Mouse (Mus musculus) lung, postnatal 0 days (tissue): Measurements from ENCODE around the gene Mrps18b. TPM values are rescaled to one million over a fixed set of nuclear protein-coding genes. Genes with fewer than 3 reads are reported as not detected.
A peak's percentile ranks its signal among the peaks of the same experiment; 100 is the strongest.

Source experiments
- ATAC-seq: fragments of 200-750 bp; cut with Nextera tagmentation; 2 replicates; pipeline ENCODE4 v1.8.0; 2017; ENCODE audit warnings: moderate library complexity
- DNase-seq: peaks from one replicate; pipeline ENCODE4 v3.0.0-alpha.2; 2016; ENCODE audit warnings: low spot score
- H3K27ac ChIP-seq: fragments of 300-500 bp; sonication (generic); 2 replicates; pipeline ENCODE4 v1.5.1; 2014; ENCODE audit warnings: antibody characterized with exemption, mild to moderate bottlenecking, low read length, mixed read lengths
- H3K27me3 ChIP-seq: fragments of 300-500 bp; sonication (generic); replicated peaks from 2 replicates; pipeline ENCODE4 v1.6.1; 2014; ENCODE audit warnings: low read length, mixed read lengths; ENCODE audit not compliant: insufficient read depth
- H3K36me3 ChIP-seq: fragments of 300-500 bp; sonication (generic); 2 replicates; pipeline ENCODE4 v1.6.1; 2014; ENCODE audit warnings: low read length, mixed read lengths; ENCODE audit not compliant: insufficient read depth
- H3K4me1 ChIP-seq: fragments of 300-500 bp; sonication (generic); 2 replicates; pipeline ENCODE4 v1.6.1; 2014; ENCODE audit warnings: antibody characterized with exemption, low read depth, low read length, mixed read lengths; ENCODE audit not compliant: insufficient read depth
- H3K4me2 ChIP-seq: fragments of 300-500 bp; sonication (generic); replicated peaks from 2 replicates; pipeline ENCODE4 v1.6.1; 2014; ENCODE audit warnings: low read depth, mild to moderate bottlenecking, low read length, moderate library complexity, mixed read lengths
- H3K4me3 ChIP-seq: fragments of 300-500 bp; sonication (generic); 2 replicates; pipeline ENCODE4 v1.5.1; 2014; ENCODE audit warnings: low read depth, low read length
- H3K9ac ChIP-seq: fragments of 300-500 bp; sonication (generic); replicated peaks from 2 replicates; pipeline ENCODE4 v1.6.1; 2014; ENCODE audit warnings: low read depth, mild to moderate bottlenecking
- H3K9me3 ChIP-seq: fragments of 300-500 bp; sonication (generic); 2 replicates; pipeline ENCODE4 v1.6.1; 2016; ENCODE audit warnings: low read length, mixed read lengths
- CTCF ChIP-seq: IDR thresholded peaks from 2 replicates; pipeline ENCODE4 v1.5.1; 2016; ENCODE audit warnings: antibody characterized with exemption, mild to moderate bottlenecking
- EP300 ChIP-seq: IDR thresholded peaks from 2 replicates; pipeline ENCODE4 v1.6.1; 2016; ENCODE audit warnings: antibody characterized with exemption, mild to moderate bottlenecking, control low read depth
- WGBS: fragments of 180-500 bp; shearing (Covaris S2); extraction: QIAGEN DNeasy Blood & Tissue Kit; methylation state at CpG from one replicate; pipeline ENCODE4 v1.1.7; 2014; 5-methylcytosine and 5-hydroxymethylcytosine counted together
- polyA plus RNA-seq: library from polyadenylated mRNA; unstranded; fragments of >200 nt; fragmentation: Nextera tagmentation; extraction: Ambion mirVana; gene quantifications from 2 replicates; pipeline ENCODE4 v1.2.1, GENCODE M21; 2015

Mrps18b gene
- polyA plus RNA-seq, 1 experiment from 2014 or later, result 44.8 TPM

- Histone ChIP-seq H3K36me3 (peaks cover 58% of the 10 kb centered on the region), H3K9me3 (no peaks in the 10 kb centered on the region), H3K4me1 (no peaks in the 10 kb centered on the region), H3K27ac (no peak overlapping the region), H3K9ac (no peak overlapping the region), H3K4me2 (no peak overlapping the region), H3K4me3 (no peak overlapping the region), H3K27me3 (no peaks in the 10 kb centered on the region)
- no peak for DNase-seq
- TF ChIP-seq CTCF (no peak), EP300 (no peak)
- ATAC-seq, result no peak
- 75% methylated on average over 12 of the region's 17 CpGs for WGBS
Measured at GRCm38 (mm10) chr17:35887725-35888124, 28.5 kb downstream of the Mrps18b start.

GRCm38 (mm10) chr17:35883777-35884176, 32.4 kb downstream of the Mrps18b start:
- H3K4me3 ChIP-seq, result no peak overlapping the region
- no peak overlapping the region for H3K27ac ChIP-seq
- no peak overlapping the region for H3K9ac ChIP-seq
- H3K36me3 ChIP-seq, result peaks cover 41% of the 10 kb centered on the region
- WGBS, result 95% methylated on average over 14 of the region's 14 CpGs
- peaks cover 4% of the 10 kb centered on the region for H3K4me1 ChIP-seq
- no peaks in the 10 kb centered on the region for H3K27me3 ChIP-seq
- DNase-seq (no peak), ATAC-seq (no peak)
- H3K4me2 ChIP-seq, result no peak overlapping the region
- H3K9me3 ChIP-seq, result no peaks in the 10 kb centered on the region
- TF ChIP-seq CTCF, result no peak

GRCm38 (mm10) chr17:35882924-35883323, 33.3 kb downstream of the Mrps18b start:
- no peak for ATAC-seq
- 93% methylated on average over 17 of the region's 17 CpGs for WGBS

GRCm38 (mm10) chr17:35879245-35880057, 36.7 kb downstream of the Mrps18b start, which contains the start of gene Dhx16:
TSS of gene Dhx16 (plus strand) at chr17:35879819.
- ATAC-seq (peak; percentile 93), DNase-seq (peak; percentile 97)
- H3K36me3 ChIP-seq, result peaks cover 18% of the 10 kb centered on the region
- H3K27ac ChIP-seq, result peak within 1 kb of the TSS; percentile 65
- H3K4me2 ChIP-seq, result peak within 1 kb of the TSS; percentile 63
- no peaks in the 10 kb centered on the region for H3K27me3 ChIP-seq
- TF ChIP-seq CTCF, result peak; percentile 88
- peak; percentile 66 for TF ChIP-seq EP300
- peaks cover 4% of the 10 kb centered on the region for H3K4me1 ChIP-seq
- no peaks in the 10 kb centered on the region for H3K9me3 ChIP-seq
- H3K9ac ChIP-seq, result peak within 1 kb of the TSS; percentile 58
- WGBS, result 5% methylated on average over 66 of the region's 66 CpGs
- peak within 1 kb of the TSS; percentile 86 for H3K4me3 ChIP-seq

More at GRCm38 (mm10) chr17:35882924-35883323, 33.3 kb downstream of the Mrps18b start:
- no peak overlapping the region for H3K9ac ChIP-seq
- peaks cover 35% of the 10 kb centered on the region for H3K36me3 ChIP-seq
- H3K4me2 ChIP-seq, result no peak overlapping the region
- no peak for TF ChIP-seq CTCF
- no peak for TF ChIP-seq EP300
- DNase-seq, result no peak
- no peak overlapping the region for H3K4me3 ChIP-seq
- H3K27ac ChIP-seq, result no peak overlapping the region
- H3K4me1 ChIP-seq, result peaks cover 4% of the 10 kb centered on the region
- no peaks in the 10 kb centered on the region for H3K9me3 ChIP-seq
- H3K27me3 ChIP-seq, result no peaks in the 10 kb centered on the region

- H3K27me3 ChIP-seq, result no peaks in the 10 kb centered on the region
- ATAC-seq (no peak), DNase-seq (no peak)
- no peak overlapping the region for H3K4me3 ChIP-seq
- peaks cover 2% of the 10 kb centered on the region; the same call in 1 of the 2 replicates for H3K4me1 ChIP-seq
- 73% methylated on average over 6 of the region's 6 CpGs for WGBS
- H3K9ac ChIP-seq, result no peak overlapping the region
- H3K4me2 ChIP-seq, result no peak overlapping the region
- no peaks in the 10 kb centered on the region for H3K36me3 ChIP-seq
- TF ChIP-seq CTCF (no peak), EP300 (no peak)
- no peaks in the 10 kb centered on the region for H3K9me3 ChIP-seq
- H3K27ac ChIP-seq, result no peak overlapping the region
Measured at GRCm38 (mm10) chr17:35874721-35875120, 41.5 kb downstream of the Mrps18b start.

GRCm38 (mm10) chr17:35873774-35874519, 42.2 kb downstream of the Mrps18b start:
- H3K9me3 ChIP-seq, result no peaks in the 10 kb centered on the region
- H3K4me1 ChIP-seq, result peaks cover 2% of the 10 kb centered on the region; the same call in 1 of the 2 replicates
- DNase-seq (peak; percentile 89), ATAC-seq (peak; percentile 26; the same call in 1 of the 2 replicates)
- no peaks in the 10 kb centered on the region for H3K36me3 ChIP-seq
- WGBS, result 31% methylated on average over 21 of the region's 21 CpGs
- no peak overlapping the region for H3K27ac ChIP-seq
- no peak overlapping the region for H3K4me3 ChIP-seq
- no peak overlapping the region; the same call in 1 of the 2 replicates for H3K4me2 ChIP-seq
- TF ChIP-seq CTCF (peak; percentile 98), EP300 (no peak)
- H3K27me3 ChIP-seq, result no peaks in the 10 kb centered on the region
- H3K9ac ChIP-seq, result no peak overlapping the region
